ENCODE assay signal across 8 mouse cellular contexts in genomic region chr10:76237341-76238225, GRCm38 (mm10). TPM values are rescaled to one million over a fixed set of nuclear protein-coding genes. Genes with fewer than 3 reads are reported as not detected.
DNase-seq lines count a peak whose midpoint lies in the region; ATAC-seq lines count a peak whose summit lies in the region.

Gene Prmt2 (minus strand): TSS chr10:76237865.

- H3K27ac ChIP-seq in heart, embryonic 14.5 days (replicated peaks in 1 of 2; ENCODE audit: control insufficient read depth in 1 of 2, insufficient read depth in 1 of 2, low read depth in 2 of 2, low read length in 2 of 2): peak within 1 kb of the TSS; percentile 84 to 87
- H3K27ac ChIP-seq in liver, embryonic 13.5 days: peak within 1 kb of the TSS; percentile 83
- H3K27ac ChIP-seq in stomach, embryonic 16.5 days (ENCODE audit: low read length): peak within 1 kb of the TSS; percentile 85

- peak within 1 kb of the TSS; percentile 83 for H3K9ac ChIP-seq in heart, embryonic 14.5 days (ENCODE audit: low read length)
- peak within 1 kb of the TSS; percentile 76 for H3K9ac ChIP-seq in liver, embryonic 13.5 days
- peak within 1 kb of the TSS; percentile 72 for H3K9ac ChIP-seq in stomach, embryonic 16.5 days (ENCODE audit: low read length)

- peak; percentile 95 for ATAC-seq in CD4-positive, CD25-positive, alpha-beta regulatory T cell, adult 4 months
- peak; percentile 97 for ATAC-seq in heart, embryonic 14.5 days (ENCODE audit: insufficient number of reproducible peaks, insufficient read depth, low FRiP score, low read depth)
- peak; percentile 99 for ATAC-seq in liver, embryonic 13.5 days (ENCODE audit: low read depth)
- peak; percentile 98 for ATAC-seq in stomach, embryonic 16.5 days (ENCODE audit: insufficient read depth, low FRiP score)

- DNase-seq in c-Kit-negative CD71-positive TER-119-positive erythroid progenitor cells, embryonic 14.5 days (ENCODE audit: low read depth, low spot score): peak; percentile 83
- DNase-seq in fibroblast of lung, adult 2 months (ENCODE audit: low read depth): peak; percentile 85
- DNase-seq in kidney, postnatal 14 days: peak; percentile 94
- DNase-seq in liver, embryonic 13.5 days: peak; percentile 88
- peak; percentile 91 for DNase-seq in neural tube, embryonic 10.5 days (ENCODE audit: extremely low spot score, low spot score)

- H3K4me3 ChIP-seq in heart, embryonic 14.5 days (ENCODE audit: control insufficient read depth in 1 of 2, insufficient read depth in 1 of 2, low read depth in 1 of 2, low read length in 2 of 2): peak within 1 kb of the TSS; percentile 61 to 80
- H3K4me3 ChIP-seq in liver, embryonic 13.5 days (replicated peaks): peak within 1 kb of the TSS; percentile 75
- H3K4me3 ChIP-seq in stomach, embryonic 16.5 days (replicated peaks; ENCODE audit: low read length): peak within 1 kb of the TSS; percentile 74

- H3K36me3 ChIP-seq in heart, embryonic 14.5 days (ENCODE audit: control insufficient read depth, insufficient read depth, low read length): peaks cover 10% of the 10 kb centered on the region
- H3K36me3 ChIP-seq in liver, embryonic 13.5 days: no peaks in the 10 kb centered on the region
- H3K36me3 ChIP-seq in stomach, embryonic 16.5 days (ENCODE audit: control insufficient read depth, insufficient read depth, low read length): no peaks in the 10 kb centered on the region

- peaks cover 4 to 16% of the 10 kb centered on the region in 2 experiments for H3K4me1 ChIP-seq in heart, embryonic 14.5 days (ENCODE audit: control insufficient read depth in 2 of 2, insufficient read depth in 2 of 2, low read length in 2 of 2)
- H3K4me1 ChIP-seq in liver, embryonic 13.5 days (replicated peaks): peaks cover 13% of the 10 kb centered on the region
- peaks cover 10% of the 10 kb centered on the region; the same call in 1 of the 2 replicates for H3K4me1 ChIP-seq in stomach, embryonic 16.5 days (ENCODE audit: control insufficient read depth, insufficient read depth, low read length)

- H3K27me3 ChIP-seq in heart, embryonic 14.5 days (ENCODE audit: control insufficient read depth, insufficient read depth, low read length): no peaks in the 10 kb centered on the region
- no peaks in the 10 kb centered on the region for H3K27me3 ChIP-seq in liver, embryonic 13.5 days
- H3K27me3 ChIP-seq in stomach, embryonic 16.5 days (ENCODE audit: control insufficient read depth, insufficient read depth, low read length): no peaks in the 10 kb centered on the region

- no peaks in the 10 kb centered on the region for H3K9me3 ChIP-seq in heart, embryonic 14.5 days (ENCODE audit: control insufficient read depth, low read length)
- no peaks in the 10 kb centered on the region for H3K9me3 ChIP-seq in liver, embryonic 13.5 days (replicated peaks)
- no peaks in the 10 kb centered on the region for H3K9me3 ChIP-seq in stomach, embryonic 16.5 days (replicated peaks; ENCODE audit: control insufficient read depth, low read length)

- peak within 1 kb of the TSS; percentile 83 for H3K4me2 ChIP-seq in heart, embryonic 14.5 days (ENCODE audit: low read length)
- H3K4me2 ChIP-seq in liver, embryonic 13.5 days: peak within 1 kb of the TSS; percentile 97
- H3K4me2 ChIP-seq in stomach, embryonic 16.5 days (ENCODE audit: low read depth, low read length): peak within 1 kb of the TSS; percentile 61

- WGBS in heart, embryonic 14.5 days: under 1% methylated on average over 47 of the region's 47 CpGs
- under 1% methylated on average over 47 of the region's 47 CpGs for WGBS in liver, embryonic 13.5 days (ENCODE audit: insufficient replicate concordance)
- under 1% methylated on average over 47 of the region's 47 CpGs for WGBS in stomach, embryonic 16.5 days

RNA-seq across cellular contexts. Expression of gene Prmt2, which starts in this region (rescaled TPM):
- 10 to 100 TPM; 32.8 to 45.9 TPM for polyA plus RNA-seq in CD4-positive, CD25-positive, alpha-beta regulatory T cell, adult 4 months (2017; shearing (Covaris generic))
- 57.7 and 58.6 TPM in 2 replicates for polyA plus RNA-seq in heart, embryonic 14.5 days (2014; fragmentation: Nextera tagmentation; extraction: Ambion mirVana)
- polyA plus RNA-seq in liver, embryonic 13.5 days (2015; fragmentation: Nextera tagmentation; extraction: Ambion mirVana): 6.4 and 7.2 TPM in 2 replicates
- 50.4 and 55.3 TPM in 2 replicates for polyA plus RNA-seq in stomach, embryonic 16.5 days (2015; fragmentation: Nextera tagmentation; extraction: Ambion mirVana)

Comparison
In these comparisons a context has a peak if more than half of its experiments do, and no peak if none do; other contexts are left out.
1. Peak in every context shown above with its lines: DNase-seq, ATAC-seq, H3K4me3 ChIP-seq and H3K27ac ChIP-seq.